Mouse (Mus musculus): ENCODE results near the gene Naip5. TPM values are rescaled to one million over a fixed set of nuclear protein-coding genes. Genes with fewer than 3 reads are reported as not detected.
"Not testable (repeated sequence)": the region's sequence is repeated elsewhere in the genome, so short reads cannot be mapped to it uniquely, and the experiment has no call there.

The Naip5 gene
- polyA plus RNA-seq (2015; fragmentation: Nextera tagmentation; extraction: Ambion mirVana), result 0.17 and 0.20 TPM in 2 replicates

DNA sequence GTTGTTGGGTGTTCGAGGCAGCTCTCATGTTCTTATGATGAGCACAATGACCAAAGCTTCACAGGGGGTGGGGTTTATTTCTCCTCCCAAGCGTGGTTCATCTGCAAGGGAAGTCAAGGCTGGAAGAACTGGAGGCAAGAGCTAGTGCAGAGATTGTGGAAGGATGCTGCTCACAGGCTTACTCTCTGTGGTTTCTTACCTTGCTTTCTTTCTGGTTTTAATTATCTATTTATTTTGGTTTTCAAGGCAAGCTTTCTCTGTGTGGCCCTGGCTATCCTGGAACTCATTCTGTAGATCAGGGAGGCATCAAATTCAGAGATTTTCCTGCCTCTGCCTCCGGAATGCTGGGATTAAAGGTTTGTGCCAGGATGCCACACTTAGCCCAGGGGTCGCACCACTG, at the start of gene Naip5:
Naip5 (minus strand) TSS at position 101 of the 400 bp plus-strand sequence.
- H3K36me3 ChIP-seq; H3K4me1 ChIP-seq (replicated peaks); H3K27me3 ChIP-seq; H3K9me3 ChIP-seq; H3K4me2 ChIP-seq; ATAC-seq (ENCODE audit: low read depth); H3K27ac ChIP-seq (replicated peaks); H3K9ac ChIP-seq; H3K4me3 ChIP-seq: not testable (repeated sequence)
- 83% methylated on average over 4 of the region's 4 CpGs for WGBS

DNA sequence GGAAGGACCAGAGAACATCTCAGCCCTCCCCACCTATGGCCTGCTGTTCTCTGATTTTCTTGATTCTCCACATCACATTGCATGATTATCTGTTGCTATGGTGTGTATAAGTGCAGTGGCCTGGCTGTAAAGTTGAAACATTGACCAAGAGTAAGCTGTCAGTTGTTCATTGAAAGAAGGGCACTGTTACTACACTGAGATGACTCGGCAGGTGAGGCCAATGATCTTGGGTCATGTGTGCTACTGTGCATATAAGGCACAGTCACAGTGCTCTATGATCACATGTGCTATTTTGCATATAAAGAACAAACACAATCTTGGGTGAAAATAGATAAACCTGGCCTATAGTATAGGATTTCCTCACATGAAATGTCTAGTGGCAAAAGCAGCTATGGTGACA, 38.5 kb upstream of the Naip5 start:
- no peak overlapping the region for H3K4me3 ChIP-seq
- H3K9me3 ChIP-seq, result no peaks in the 10 kb centered on the region
- no peak overlapping the region for H3K27ac ChIP-seq (replicated peaks)
- H3K27me3 ChIP-seq, result no peaks in the 10 kb centered on the region
- WGBS, result 88% methylated on average over 1 of the region's 1 CpGs
- no peaks in the 10 kb centered on the region for H3K4me1 ChIP-seq (replicated peaks)
- H3K4me2 ChIP-seq, result no peak overlapping the region
- H3K9ac ChIP-seq, result no peak overlapping the region
- no peak for ATAC-seq (ENCODE audit: low read depth)
- no peaks in the 10 kb centered on the region for H3K36me3 ChIP-seq

DNA sequence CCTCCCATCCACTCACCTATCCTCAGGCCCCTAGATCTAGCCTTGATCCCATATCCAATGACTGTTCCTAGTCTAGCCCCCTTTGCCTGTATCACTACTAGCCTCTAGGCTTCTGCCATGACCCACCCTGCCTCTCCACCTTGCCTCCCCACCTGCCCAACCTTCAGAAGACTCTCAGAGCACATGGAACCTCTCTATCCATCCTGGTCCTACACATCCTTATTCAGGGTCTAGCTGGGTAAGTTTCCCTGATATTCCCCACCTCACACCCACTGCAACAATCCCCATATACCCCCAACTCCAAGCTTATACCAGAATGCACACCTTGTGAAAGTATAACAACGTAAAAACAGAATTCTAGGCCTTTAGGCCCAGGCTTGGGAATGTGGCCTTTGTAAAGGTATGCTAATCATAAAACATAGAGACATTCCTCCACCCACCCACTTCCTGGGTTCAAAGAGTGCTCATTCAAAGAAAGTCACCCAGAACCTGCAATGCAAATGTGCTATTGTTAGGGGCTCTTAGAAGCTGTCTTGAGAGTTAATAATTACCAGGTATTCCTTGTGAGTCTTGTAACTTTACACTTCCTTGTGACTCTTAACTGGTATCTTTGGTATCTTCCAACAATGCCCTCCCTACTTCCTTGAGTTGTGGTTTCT, 25.5 kb upstream of the Naip5 start:
- WGBS, result no CpG with 5 or more reads among the region's 1 CpGs
- ATAC-seq (ENCODE audit: low read depth); H3K4me3 ChIP-seq; H3K27me3 ChIP-seq; H3K9ac ChIP-seq; H3K4me1 ChIP-seq (replicated peaks); H3K9me3 ChIP-seq; H3K36me3 ChIP-seq; H3K4me2 ChIP-seq; H3K27ac ChIP-seq (replicated peaks): not testable (repeated sequence)

DNA sequence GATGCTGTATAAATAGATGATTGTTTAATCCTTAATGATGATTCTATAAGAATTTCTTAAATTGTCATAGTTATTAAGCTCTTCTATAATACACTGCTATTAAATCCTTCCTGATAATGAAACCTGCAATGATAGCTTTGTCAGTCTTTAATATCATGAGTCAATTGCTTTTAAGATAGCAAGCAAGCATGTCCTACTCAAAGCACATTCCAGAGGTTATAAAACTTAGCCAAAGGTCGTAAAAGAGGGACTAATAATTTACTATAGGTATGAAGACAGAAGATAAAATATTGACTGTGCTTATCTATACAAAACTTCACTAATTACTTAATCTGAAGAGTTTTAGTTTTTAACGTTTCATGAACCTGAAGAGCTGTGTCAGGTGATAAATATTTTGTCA, 10.9 kb upstream of the Naip5 start:
- not testable (repeated sequence) for H3K9me3 ChIP-seq; H3K4me3 ChIP-seq; ATAC-seq (ENCODE audit: low read depth); H3K36me3 ChIP-seq; H3K27ac ChIP-seq (replicated peaks); H3K27me3 ChIP-seq; H3K4me2 ChIP-seq; H3K9ac ChIP-seq; H3K4me1 ChIP-seq (replicated peaks)
- WGBS, result 67% methylated on average over 2 of the region's 2 CpGs

DNA sequence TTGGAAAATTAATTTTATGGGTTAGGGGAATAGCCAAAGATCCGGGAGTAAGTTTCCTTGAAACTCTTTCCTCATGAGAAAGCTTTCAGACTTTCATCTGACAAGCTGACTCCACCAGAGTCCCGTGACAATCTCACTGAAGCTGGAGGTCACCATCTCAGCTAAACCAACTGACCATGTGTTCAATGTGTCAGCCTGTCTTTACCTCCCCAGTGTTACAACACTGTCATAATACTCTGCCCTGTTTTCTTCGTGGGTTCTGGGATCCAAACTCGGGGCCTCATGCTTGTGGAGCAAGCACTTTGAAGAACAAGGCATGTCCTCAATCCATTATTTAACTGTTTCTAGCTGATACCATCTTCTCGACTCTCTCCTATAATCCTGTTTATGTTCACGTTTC, 9.8 kb upstream of the Naip5 start:
- not testable (repeated sequence) for ATAC-seq (ENCODE audit: low read depth); H3K36me3 ChIP-seq; H3K4me1 ChIP-seq (replicated peaks); H3K4me2 ChIP-seq; H3K9ac ChIP-seq; H3K4me3 ChIP-seq; H3K9me3 ChIP-seq; H3K27me3 ChIP-seq; H3K27ac ChIP-seq (replicated peaks)
- 89% methylated on average over 6 of the region's 6 CpGs for WGBS

DNA sequence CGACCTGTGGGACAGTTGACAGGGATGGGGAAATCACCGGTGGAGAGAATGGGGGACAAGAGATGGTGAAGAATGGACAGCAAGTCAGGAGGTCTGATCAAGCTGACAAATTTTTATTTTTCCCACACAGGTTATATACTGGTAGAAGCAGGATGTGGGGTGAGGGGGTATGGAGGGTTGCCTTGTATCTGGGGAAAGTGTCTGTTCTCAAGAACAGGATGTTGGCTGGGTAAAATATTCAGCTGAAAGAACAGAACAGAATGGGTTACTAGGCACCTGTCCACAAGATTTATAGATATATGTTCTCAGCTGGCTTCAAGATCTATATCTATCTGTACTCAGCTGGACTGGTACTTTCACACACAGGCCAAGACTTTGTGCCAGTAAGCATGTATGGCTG, 5.8 kb upstream of the Naip5 start:
- H3K4me3 ChIP-seq; H3K4me2 ChIP-seq; H3K4me1 ChIP-seq (replicated peaks); H3K36me3 ChIP-seq; H3K27me3 ChIP-seq; H3K9ac ChIP-seq; H3K27ac ChIP-seq (replicated peaks); ATAC-seq (ENCODE audit: low read depth); H3K9me3 ChIP-seq: not testable (repeated sequence)
- 78% methylated on average over 2 of the region's 2 CpGs for WGBS

DNA sequence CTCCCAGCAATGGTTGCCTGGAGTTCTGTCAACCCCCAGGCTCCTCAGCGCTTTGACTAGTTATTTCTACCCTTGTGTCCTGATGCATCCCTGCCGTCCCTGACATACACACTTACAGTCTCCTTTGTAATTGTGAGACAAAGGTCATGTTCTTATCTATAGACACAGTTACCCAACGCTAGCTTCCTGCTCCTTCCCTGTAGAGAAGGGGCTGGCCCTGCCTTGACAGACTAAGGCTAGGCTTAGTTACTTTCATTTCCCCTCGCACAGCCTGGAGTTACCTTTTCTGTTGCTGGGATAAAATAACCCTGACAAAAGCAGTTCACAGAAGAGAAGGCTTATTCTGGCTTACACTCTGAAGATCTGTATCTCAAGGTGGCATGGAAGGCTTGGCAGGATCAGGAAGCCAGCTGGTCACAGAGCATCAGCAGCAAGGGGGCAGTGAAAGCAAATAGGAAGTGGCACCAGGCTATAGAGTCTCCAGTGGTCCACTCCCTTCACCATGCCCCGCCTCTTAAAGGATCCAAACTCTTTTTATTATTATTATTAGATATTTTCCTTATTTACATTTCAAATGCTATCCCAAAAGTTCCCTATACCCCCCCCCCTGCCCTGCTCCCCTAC, 885 bp upstream of the Naip5 start:
- 77% methylated on average over 5 of the region's 5 CpGs for WGBS
- not testable (repeated sequence) for H3K4me3 ChIP-seq; H3K9ac ChIP-seq; ATAC-seq (ENCODE audit: low read depth); H3K9me3 ChIP-seq; H3K4me2 ChIP-seq; H3K36me3 ChIP-seq; H3K4me1 ChIP-seq (replicated peaks); H3K27me3 ChIP-seq; H3K27ac ChIP-seq (replicated peaks)

DNA sequence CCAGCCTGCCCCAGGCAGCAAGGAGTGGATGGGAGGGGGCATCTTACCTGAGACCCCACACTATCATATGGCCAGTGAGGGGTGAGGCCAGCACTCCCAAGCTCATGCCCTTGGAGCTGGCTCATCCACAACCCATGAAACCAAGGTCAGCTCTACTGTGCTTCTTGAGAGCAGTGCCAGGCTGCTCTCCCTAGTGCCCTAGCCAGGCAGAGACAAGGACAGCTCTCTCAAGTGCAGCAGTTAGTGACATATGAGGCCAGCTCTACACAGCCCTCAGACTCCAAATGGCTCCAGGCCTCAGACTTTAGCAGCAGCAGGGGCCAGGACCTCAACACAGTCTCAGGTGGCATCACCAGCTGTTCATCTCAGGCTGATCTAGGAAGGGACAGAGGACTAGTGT, 2.4 kb downstream of the Naip5 start:
- Histone ChIP-seq H3K4me2 (no peak overlapping the region), H3K9ac (no peak overlapping the region), H3K4me3 (no peak overlapping the region), H3K36me3 (no peaks in the 10 kb centered on the region), H3K4me1 (replicated peaks) (no peaks in the 10 kb centered on the region), H3K27me3 (no peaks in the 10 kb centered on the region), H3K9me3 (no peaks in the 10 kb centered on the region), H3K27ac (replicated peaks) (no peak overlapping the region)
- ATAC-seq (ENCODE audit: low read depth), result no peak

DNA sequence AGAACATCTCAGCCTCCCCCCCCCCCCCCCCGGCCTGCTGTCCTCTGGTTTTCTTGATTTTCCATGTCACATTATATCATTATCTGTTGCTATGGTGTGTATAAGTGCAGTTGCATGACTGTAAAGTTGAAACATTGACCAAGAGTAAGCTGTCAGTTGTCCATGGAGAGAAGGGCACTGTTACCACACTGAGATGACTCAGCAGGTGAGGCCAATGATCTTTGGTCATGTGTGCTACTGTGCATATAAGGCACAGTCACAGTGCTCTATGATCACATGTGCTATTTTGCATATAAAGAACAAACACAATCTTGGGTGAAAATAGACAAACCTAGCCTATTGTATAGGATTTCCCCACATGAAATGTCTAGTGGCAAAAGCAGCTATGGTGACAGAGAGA, 32.4 kb downstream of the Naip5 start:
- not testable (repeated sequence) for H3K4me1 ChIP-seq (replicated peaks); H3K9me3 ChIP-seq; H3K4me2 ChIP-seq; H3K36me3 ChIP-seq; H3K27ac ChIP-seq (replicated peaks); H3K27me3 ChIP-seq; H3K9ac ChIP-seq; ATAC-seq (ENCODE audit: low read depth); H3K4me3 ChIP-seq
- WGBS, result 83% methylated on average over 1 of the region's 1 CpGs

DNA sequence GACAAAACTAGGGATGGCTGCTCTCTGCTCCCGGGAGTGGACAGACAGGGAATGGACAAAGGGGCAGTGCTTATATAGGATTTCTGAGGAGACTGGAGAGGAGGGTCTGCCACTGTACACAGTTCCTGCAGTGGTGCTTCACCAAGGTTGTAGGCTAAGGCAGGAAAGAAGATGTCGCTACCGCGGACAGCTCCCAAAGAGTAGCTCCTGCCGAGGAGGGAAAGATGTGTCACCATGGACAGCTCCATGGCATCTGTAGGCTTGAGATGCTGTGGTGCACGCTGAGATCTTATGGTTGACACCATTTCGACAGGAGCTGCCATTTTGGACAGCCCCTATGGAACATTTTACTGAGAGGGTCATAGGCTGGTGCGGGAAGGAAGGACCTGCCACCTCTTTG, 35.6 kb downstream of the Naip5 start:
- Histone ChIP-seq H3K27ac (replicated peaks) (no peak overlapping the region), H3K9me3 (no peaks in the 10 kb centered on the region), H3K4me1 (replicated peaks) (no peaks in the 10 kb centered on the region), H3K36me3 (no peaks in the 10 kb centered on the region), H3K27me3 (no peaks in the 10 kb centered on the region), H3K4me2 (no peak overlapping the region), H3K9ac (no peak overlapping the region), H3K4me3 (no peak overlapping the region)
- ATAC-seq (ENCODE audit: low read depth), result no peak
- 33% methylated on average over 8 of the region's 8 CpGs for WGBS

DNA sequence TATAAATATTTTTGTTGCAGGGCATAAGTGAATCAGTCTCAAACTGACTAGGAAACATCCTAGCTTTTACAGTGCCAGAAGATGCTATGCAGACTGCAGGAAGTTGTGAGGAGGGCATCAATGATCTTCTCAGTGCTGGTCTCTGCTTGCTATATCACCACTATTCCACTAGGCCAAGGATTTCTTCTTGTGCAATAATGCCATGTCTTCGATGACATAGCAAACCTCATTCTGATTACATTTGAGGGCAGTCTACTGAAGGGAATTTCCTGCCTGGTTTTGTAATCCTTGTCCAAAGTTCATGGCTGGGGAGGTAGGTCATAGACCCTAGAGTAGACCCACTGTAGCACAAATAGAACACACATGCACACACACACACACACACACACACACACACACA, 42.8 kb downstream of the Naip5 start:
- 88% methylated on average over 1 of the region's 1 CpGs for WGBS
- H3K4me3 ChIP-seq, result no peak overlapping the region
- no peaks in the 10 kb centered on the region for H3K9me3 ChIP-seq
- no peaks in the 10 kb centered on the region for H3K36me3 ChIP-seq
- H3K9ac ChIP-seq, result no peak overlapping the region
- no peaks in the 10 kb centered on the region for H3K27me3 ChIP-seq
- H3K4me1 ChIP-seq (replicated peaks), result no peaks in the 10 kb centered on the region
- ATAC-seq (ENCODE audit: low read depth), result no peak
- H3K27ac ChIP-seq (replicated peaks), result no peak overlapping the region
- H3K4me2 ChIP-seq, result no peak overlapping the region

DNA sequence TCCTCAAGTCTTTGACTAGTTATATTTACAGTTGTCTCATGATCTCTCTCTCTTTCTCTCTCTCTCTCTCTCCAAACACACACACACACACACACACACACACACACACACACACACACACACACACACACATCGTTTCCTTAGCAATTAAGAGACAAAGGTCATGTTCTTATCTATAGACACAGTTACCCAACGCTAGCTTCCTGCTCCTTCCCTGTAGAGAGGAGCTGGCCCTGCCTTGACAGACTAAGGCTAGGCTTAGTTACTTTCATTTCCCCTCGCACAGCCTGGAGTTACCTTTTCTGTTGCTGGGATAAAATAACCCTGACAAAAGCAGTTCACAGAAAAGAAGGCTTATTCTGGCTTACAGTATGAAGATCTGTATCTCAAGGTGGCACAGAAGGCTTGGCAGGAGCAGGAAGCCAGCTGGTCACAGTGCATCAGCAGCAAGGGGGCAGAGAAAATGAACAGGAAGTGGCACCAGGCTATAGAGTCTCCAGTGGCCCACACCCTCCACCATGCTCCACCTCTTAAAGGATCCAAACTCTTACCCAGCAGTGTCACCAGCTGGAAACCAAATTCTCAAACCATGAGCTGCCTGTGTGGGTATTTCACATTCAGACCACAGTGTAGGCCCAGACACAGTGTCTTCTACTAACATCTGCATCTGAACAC, 44.3 kb downstream of the Naip5 start, which contains the start of gene Naip2:
Naip2 (minus strand) TSS at position 434 of the 675 bp plus-strand sequence.
- H3K36me3 ChIP-seq; H3K4me1 ChIP-seq (replicated peaks); H3K27ac ChIP-seq (replicated peaks); ATAC-seq (ENCODE audit: low read depth); H3K9me3 ChIP-seq; H3K9ac ChIP-seq; H3K4me3 ChIP-seq; H3K27me3 ChIP-seq; H3K4me2 ChIP-seq: not testable (repeated sequence)
- 67% methylated on average over 3 of the region's 3 CpGs for WGBS

DNA sequence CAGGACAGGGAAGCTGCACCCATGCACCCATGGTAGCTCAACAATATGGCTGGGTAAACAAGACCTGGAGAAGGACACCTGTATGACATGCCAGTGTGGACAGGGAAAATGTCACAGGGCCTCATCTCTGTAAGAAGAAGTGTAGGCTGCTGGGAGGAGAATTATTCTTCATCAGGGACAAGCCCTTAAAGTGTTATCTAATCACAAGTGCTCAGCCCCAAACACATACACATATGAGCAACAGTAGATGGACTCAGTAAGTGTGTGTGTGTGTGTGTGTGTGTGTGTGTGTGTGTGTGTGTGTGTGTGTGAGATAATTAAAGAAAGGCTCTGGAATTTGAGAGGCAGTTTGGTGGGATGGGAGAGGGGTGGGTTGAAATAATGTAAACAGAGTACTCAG, 45.3 kb downstream of the Naip5 start:
- no peak overlapping the region for H3K4me3 ChIP-seq
- no peaks in the 10 kb centered on the region for H3K4me1 ChIP-seq (replicated peaks)
- H3K4me2 ChIP-seq, result no peak overlapping the region
- H3K9ac ChIP-seq, result no peak overlapping the region
- no peak overlapping the region for H3K27ac ChIP-seq (replicated peaks)
- no peak for ATAC-seq (ENCODE audit: low read depth)
- H3K27me3 ChIP-seq, result no peaks in the 10 kb centered on the region
- no peaks in the 10 kb centered on the region for H3K36me3 ChIP-seq
- H3K9me3 ChIP-seq, result no peaks in the 10 kb centered on the region

Data from neural tube, embryonic 13.5 days (tissue).